Mouse (Mus musculus) cerebellum, postnatal 4 days (tissue): ENCODE measurements at regions not wholly inside any gene's neighbourhood (a gene's known extent, or its start where the extent isn't known, plus 50 kb on each side); places are given as distances from the start of the nearest gene placed in this dataset.
"Not testable (repeated sequence)": the region's sequence is repeated elsewhere in the genome, so short reads cannot be mapped to it uniquely, and the experiment has no call there.

Source experiments
- DNase-seq, 2 experiments: peaks; one replicate each; pipeline ENCODE4 v3.0.0; 2022; ENCODE audit warnings: low spot score in 2 of 2, mixed read lengths in 1 of 2

- peak in 1 of 2 experiments; percentile 48 for DNase-seq
Measured at GRCm38 (mm10) chr4:101366905-101367679, 52.0 kb upstream of the Ak4 start.

GRCm38 (mm10) chr4:101365299-101365698 lies 53.8 kb upstream of the Ak4 start:
- no peak for DNase-seq

GRCm38 (mm10) chr4:101364716-101365115 lies 54.4 kb upstream of the Ak4 start:
- no peak for DNase-seq

GRCm38 (mm10) chr4:101363231-101363630 lies 55.8 kb upstream of the Ak4 start:
- DNase-seq: not testable (repeated sequence)

- no peak for DNase-seq
Measured at GRCm38 (mm10) chr4:101361779-101362178, 57.3 kb upstream of the Ak4 start.

DNA sequence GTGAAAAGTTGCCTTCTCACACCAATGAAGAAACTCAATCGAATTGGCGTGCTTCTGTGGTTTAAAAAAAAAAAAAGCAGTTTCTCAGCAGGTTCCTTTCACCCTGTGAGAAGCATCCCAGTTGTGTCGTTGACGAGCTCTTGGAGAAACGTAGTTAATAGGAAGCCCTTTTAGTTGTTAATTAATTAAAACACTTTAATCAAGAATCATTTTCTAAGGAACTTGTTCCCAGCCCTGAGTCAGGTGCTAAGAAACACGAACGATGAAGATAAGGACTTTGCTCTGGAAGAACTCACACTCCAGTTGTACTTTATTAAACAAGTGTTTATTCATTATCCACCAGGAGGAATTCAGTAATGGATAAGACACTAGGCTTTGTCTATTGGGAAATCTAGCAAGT lies 58.8 kb upstream of the Ak4 start:
- DNase-seq: no peak

- no peak for DNase-seq
Measured at GRCm38 (mm10) chr4:101359119-101359518, 60.0 kb upstream of the Ak4 start.

DNA sequence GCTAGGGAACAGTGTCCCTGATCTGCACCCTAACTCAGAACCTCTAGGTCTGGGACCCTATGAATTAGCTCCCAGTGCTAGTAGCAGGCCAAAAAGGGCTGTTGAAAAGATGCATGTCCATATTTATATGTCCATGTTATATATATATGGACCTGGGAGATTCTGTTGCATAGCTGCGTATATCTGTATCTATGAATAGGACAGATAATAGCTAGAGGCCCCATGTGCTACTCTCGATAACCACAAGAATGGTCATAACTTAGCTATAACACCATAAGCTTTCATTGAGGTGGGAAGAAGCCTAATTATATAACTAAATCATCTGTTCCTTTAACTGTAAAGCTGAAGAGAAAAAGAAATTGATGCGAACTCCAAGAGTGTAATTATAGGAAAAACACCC lies 60.6 kb upstream of the Ak4 start:
- DNase-seq: no peak

- DNase-seq: no peak
Measured at GRCm38 (mm10) chr4:101357923-101358322, 61.2 kb upstream of the Ak4 start.

DNA sequence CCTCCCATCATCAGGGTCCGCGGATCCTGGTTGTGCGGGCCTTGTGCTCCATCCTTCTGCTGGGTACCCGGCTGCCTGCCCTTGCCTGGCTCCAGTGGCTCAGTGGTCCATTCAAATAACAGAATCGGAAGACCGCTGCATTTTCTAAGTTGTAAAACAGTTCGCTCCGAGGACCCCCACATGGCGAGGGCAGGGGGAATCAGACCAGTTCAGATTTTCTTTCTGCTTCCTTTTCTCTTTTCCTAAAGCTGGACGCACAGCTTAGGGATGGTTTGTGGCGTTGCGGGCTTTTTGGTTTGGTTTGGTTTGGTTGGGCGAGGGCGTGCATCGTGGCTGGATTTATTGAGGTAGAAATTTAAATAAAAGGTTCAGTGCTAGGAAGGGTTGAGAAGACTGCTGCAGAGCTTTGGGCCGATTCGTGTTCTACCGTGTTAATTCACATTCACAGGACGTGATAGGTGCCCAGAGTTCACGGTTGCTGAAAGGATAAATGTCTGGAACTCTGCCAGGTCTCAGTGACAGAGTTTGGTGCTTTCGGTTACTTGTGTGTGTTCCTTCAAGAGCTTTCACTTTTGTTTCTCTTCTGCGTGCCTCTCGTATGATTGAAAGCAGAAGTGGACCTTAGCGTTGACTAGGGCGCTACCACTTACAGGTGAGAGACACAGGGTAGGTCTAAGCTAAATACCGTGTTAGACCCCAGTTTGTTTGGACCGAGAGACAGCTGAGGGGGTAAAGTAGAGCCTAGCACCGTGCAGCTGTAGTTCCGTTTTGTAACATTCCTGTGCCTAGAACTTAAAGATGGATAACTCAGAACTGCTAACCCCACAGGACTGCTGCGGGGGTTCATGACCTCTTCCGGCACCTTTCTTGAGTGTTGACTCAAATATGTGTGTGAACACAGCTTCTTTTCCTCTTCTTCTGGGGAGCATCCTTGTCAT lies 61.9 kb upstream of the Ak4 start:
- DNase-seq: peak in 1 of 2 experiments; percentile 22

DNA sequence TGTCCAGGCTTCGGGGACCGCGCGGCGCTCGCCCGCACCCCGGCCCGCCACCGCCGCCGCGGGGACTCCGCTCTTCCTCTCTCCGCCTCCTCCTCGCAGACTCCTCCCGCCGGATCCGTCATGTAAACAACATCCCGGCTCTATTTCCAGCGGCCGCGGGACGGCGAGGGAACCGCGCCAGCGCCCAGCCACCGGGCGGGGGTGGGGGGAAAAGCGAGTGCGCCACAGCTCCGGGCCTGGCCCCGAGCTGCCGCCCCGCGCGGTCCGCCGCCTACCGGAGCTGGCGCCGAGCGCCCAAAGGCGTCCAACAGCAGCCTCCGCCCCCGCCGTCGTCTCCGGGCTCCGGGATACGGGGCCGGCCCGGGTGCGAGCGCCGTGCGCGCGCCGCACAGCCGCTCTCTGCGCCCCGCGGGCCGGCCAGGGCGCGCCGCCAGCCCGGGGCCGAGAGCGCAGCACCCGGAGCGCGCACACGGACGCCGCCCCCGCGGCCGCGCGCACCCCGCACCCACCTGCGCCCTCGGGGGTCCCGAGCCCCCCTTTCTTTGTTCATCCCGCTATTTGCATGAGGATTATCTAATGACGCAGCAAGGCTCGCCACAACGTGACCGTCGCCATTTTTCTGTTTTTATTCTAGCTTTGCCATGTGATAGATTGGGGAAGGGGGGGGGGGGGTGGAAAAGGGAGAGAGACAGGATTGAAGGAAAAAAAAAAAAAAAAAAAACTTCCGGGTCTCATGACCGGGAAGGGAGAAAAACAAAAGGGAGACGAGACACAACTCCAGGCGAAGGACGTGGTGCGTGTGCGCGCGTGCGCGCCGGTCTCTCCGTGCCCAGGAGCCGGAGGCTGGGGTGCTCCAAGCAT lies 62.8 kb upstream of the Ak4 start:
- peak; percentile 47 to 80 for DNase-seq

DNA sequence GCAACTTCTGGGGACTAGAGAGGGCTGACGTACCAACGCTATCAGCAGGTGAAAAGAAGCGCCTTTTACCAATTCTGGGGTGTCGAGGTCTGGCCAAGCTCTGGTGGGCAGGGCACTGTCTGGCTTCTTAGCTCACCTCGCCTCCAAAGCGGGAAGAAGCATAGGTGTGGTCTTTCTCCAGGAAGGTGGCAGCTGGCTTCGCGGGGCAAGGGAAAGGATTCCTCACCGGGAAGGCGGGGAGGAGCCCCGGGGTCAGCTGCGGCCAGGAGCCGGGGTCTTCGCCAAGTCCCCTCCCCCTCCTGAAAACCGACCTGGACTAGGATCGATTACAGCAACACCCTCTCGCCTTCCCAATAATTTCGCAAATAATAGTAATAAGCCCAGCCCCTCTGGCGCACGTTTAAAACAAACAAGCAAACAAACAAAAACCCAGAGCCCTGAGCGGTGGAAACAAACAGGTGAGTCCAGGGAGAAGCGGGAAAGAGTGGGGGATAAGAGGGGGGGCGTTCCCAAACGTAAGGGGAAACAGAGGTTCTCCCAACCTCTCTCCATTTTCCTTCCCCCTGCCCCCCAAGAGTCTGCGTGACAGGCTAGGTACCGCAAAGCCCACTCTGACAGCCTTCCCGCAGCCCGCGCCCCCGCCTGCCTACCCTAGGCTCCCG lies 63.5 kb upstream of the Ak4 start:
- peak; percentile 28 to 43 for DNase-seq

- peak in 1 of 2 experiments; percentile 34 for DNase-seq
Measured at GRCm38 (mm10) chr4:101354951-101355350, 64.1 kb upstream of the Ak4 start.

DNA sequence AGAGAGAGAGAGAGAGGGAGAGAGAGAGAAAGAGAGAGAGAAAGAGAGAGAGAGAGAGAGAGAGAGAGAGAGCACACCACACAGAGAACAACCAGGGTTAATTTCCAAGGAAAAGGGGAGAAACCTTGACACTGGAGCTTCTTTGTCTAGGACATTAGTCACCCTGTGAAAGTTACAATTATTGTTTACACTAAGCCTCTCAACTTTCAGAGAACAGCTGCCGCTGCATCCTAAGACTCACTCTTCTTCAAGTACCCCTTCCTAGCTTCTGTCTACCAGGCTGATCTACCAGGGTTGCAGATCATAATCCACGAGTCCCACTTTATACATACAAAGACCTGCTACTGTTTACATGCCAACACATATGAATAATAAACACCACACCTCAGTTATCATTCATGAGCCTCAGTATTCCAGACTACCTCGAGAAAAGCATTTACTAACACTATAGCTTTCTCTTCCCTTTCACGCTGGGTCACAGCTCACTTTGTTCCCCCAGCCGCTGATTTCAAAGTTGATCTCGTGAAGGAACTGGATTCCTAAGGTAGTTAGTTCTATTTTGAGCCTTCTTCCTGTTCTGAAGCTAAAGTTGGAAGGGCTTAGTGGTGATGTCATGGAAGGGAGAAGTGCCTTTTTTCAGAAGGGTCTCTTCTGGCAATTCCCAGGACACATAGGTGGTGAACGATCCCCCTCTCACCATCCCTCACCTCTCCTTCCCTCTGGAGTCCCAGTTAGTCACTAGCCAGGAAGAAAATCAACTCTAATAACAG lies 64.8 kb upstream of the Ak4 start:
- no peak for DNase-seq

- DNase-seq: no peak
Measured at GRCm38 (mm10) chr4:101352178-101352577, 66.9 kb upstream of the Ak4 start.

DNA sequence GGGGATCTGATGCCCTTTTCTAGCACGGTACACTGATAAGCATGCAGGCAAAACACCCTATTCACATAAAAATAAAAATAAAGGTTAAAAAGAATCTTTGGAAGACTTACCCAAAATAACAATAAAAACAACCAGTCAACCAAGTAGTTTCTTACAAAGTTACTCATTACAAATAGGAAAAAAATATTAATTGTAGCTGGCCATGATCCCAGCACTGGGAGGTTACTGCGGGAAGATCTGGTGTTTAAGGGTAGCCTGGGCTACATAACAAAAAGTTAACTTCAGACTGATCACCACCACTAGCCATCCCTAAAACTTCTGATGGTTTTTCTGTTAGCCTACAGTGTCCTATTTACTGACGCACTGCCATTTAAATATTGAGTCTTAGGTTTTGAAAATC lies 67.4 kb upstream of the Ak4 start:
- no peak for DNase-seq

GRCm38 (mm10) chr4:101350656-101351055 lies 68.4 kb upstream of the Ak4 start:
- no peak for DNase-seq

DNA sequence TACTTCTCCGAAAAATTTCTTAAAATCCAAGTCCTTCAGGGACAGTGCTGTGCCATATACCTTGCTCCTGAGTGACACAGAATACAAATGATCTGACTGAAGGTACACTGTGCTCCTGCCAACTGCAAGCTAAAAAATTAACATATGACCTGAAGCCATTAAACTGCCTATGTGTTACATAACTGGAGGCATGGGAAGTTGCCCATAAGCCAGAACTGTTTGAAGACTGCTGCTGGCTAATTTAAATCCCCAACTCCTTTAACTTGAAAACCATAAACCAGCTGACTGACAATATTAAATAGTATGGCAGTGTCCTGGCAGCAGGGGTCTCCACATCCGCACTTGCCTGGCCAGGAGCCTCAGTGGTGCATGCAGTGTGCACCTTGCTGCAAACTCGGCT lies 68.9 kb upstream of the Ak4 start:
- DNase-seq: no peak

GRCm38 (mm10) chr4:101349413-101349812 lies 69.7 kb upstream of the Ak4 start:
- peak in 1 of 2 experiments; percentile 46 for DNase-seq

- no peak for DNase-seq
Measured at GRCm38 (mm10) chr4:101347309-101347708, 71.8 kb upstream of the Ak4 start.
